Mouse (Mus musculus) liver, embryonic 14.5 days (tissue): Measurements from ENCODE around the gene Ptgfrn.

ENCODE experiments used
- CTCF ChIP-seq: IDR thresholded peaks from 2 replicates; pipeline ENCODE4 v1.5.1; 2016; ENCODE audit warnings: antibody characterized with exemption, low read depth, control low read depth
- EP300 ChIP-seq: IDR thresholded peaks from 2 replicates; pipeline ENCODE4 v1.6.1; 2016; ENCODE audit warnings: antibody characterized with exemption, low read depth

GRCm38 (mm10) chr3:101003575-101004356 lies 106.3 kb downstream of the Ptgfrn start:
- TF ChIP-seq CTCF (no peak), EP300 (no peak)
